Mouse (Mus musculus): Measurements from ENCODE around the gene Ccdc142.

Gene Ccdc142

DNA sequence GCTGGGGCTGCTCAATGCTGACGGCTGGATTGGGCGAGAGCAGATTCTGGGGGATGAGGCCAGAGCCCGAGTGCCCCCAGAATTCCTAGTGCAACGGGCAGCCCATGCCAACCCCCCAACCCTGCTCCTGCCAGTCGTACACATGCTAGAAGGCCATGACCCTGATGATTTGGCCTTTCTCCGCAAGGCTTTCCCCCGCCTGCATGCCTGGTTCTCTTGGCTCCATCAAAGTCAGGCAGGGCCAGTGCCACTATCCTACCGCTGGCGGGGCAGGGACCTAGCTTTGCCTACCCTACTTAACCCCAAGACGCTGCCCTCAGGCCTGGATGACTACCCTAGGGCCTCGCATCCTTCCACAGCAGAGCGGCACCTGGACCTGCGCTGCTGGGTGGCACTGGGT lies 16.2 kb downstream of the Ccdc142 start:
- no peak for ATAC-seq (ENCODE audit: low TSS enrichment)

DNA sequence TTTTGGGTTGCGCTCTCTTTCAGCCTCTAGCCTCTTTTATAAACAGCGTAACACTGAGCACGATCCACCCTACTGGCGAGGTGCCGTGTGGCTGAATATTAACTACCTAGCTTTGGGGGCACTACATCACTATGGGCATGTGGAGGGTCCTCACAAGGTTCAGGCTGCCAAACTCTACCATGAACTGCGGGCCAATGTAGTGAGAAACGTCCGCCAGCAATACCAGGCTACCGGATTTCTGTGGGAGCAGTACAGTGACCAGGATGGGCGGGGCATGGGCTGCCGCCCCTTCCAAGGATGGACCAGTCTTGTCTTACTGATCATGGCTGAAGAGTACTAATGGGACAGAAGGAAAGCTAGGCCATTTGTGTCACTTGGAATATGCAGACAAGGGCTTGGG lies 17.0 kb downstream of the Ccdc142 start:
- ATAC-seq (ENCODE audit: low TSS enrichment): no peak

DNA sequence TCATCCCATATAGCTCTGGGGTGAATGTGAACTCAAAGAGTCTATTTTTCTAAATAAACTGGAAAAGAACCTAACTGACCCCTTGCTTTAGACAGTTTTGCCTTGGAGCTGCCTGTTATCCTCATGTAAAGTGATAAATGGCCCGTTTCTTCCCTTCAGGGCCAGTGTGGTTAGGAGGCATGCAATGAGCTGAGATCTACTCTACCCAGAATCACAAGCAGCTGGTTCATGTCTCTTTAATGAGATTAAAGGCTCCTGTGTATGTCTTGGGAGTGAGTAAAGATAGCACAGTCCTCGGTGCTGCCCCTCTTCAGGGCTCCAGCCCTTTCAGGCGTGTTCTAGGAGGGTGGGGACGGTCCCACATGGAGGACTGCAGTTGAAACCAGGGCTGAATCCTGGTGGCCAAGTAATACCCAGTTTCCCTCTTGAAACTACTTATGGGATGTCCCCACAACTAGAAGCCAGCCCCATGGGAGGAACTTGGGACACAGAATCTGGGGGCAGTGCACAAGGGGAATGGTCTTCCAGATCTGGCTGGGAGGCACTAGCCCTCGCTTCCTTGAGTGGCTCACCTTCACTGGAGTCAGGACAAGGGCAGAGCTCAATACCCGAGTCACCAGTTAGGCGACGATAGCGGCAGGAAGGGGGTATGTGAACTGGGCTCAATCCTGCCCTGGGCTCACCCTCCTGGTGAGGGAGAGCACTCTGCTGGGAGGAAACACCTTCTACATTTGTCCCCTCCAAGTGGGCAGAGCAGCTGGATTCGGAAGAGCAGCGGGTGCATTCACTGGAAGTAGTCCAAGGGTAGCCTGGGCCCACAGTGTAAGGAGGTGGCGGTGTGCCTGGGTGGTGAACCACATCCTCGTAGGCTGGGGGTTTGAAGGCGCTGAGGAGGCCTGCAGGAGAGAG lies 17.7 kb downstream of the Ccdc142 start:
- no peak for ATAC-seq (ENCODE audit: low TSS enrichment)

DNA sequence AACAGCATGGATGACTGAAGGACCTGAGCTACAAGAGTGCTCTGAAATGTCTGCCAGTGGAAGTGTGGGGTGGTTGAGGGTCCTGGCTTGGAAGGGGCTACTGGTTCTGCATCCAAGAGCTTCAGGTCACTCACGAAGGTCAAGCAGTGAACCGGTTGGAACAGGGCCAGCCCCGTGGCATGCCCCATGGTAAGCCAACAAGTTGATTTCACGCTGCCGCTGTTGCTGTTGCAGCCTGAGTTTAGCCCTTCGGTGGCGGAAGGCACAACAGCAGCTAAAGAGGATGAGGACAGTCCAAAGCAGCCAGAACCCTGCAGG lies 18.3 kb downstream of the Ccdc142 start:
- no peak for ATAC-seq (ENCODE audit: low TSS enrichment)

DNA sequence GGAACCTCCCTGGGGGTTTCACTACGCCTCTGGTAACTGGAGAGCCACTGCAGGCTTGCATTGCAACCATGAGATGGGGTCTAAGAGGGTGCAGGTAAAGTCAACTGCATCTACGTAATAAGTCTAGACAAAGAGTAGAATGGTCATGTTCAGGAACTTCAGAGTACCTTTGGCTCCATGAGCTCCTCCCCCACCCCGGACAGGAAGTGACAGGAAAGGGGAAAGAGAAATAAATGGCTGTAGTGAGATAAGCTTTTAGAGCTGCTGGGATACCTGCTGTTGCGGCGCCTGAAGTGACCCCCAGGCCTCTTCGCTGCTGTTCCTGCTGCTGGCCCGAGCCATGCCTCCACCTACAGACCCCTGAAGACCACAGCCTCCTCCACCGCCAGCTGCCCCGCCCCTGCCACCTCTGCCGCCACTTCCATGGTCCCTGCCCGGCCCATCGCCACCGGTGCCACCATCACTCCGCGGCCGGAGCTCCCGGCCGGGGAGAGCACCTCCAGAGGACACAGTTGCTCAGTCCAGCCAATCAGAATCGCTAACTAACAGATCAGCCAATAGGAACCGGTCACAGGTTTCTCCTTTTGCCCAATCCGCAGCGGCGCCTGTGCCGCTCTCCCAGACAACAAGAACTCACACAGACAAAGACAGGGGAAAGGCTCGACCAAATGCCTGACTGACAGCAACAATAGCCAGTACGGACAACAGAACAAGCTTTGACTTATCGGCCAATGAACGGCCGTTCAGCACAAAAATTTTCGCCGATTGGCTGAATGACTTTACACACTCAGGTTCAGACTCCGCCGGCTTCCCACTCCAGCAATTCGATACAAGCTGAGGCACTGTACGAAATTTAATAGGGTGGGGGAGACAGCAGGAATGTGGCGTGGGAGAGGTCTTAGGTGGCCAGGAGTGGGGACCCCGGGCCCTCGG lies 19.8 kb downstream of the Ccdc142 start, which contains the start of gene Wbp1:
Wbp1 (minus strand) TSS at position 630 of the 933 bp plus-strand sequence.
- peak; percentile 87 for ATAC-seq (ENCODE audit: low TSS enrichment)

DNA sequence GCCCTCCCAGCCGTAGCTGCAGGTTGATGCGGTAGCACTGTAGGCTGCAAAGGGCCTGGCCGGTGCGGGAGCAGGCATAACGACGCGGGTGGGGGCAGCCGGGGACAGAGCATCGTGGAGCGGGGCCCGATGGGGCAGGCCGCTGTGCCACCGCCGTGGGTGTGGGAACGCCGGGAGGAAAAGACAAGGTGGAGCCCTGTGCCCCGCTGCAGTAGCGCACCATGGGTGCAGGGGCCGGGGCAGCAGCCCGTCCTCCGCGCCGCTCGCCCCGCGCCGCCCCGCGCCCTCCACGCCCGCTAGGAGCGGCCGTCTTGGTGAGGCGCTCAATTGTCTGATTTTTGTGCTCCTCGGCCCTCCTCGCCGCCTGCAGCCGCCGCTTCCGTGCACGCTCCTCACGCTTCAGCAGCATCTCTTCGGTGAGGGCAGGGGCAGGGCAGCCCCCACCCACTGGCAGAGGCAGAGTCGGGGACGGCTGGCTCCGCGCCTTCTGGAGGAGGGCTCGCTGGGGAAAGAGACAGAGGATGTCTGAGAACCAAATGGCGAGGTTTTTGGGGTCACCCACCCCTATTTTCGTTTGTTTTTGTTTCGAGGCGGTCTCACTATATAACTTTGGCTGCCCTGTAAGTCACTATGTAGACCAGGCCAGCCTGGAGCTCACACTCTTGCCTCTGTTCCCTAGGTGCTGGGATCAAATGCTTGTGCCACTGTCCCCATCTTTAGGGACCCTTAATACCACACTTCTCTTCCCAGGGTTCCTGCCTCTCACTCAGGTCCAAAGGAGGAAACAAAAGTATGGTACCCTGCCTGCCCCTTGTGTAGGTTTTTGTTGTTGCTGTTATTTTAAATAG lies 20.7 kb downstream of the Ccdc142 start:
- ATAC-seq (ENCODE audit: low TSS enrichment): peak; percentile 24; the same call in 1 of the 2 replicates

DNA sequence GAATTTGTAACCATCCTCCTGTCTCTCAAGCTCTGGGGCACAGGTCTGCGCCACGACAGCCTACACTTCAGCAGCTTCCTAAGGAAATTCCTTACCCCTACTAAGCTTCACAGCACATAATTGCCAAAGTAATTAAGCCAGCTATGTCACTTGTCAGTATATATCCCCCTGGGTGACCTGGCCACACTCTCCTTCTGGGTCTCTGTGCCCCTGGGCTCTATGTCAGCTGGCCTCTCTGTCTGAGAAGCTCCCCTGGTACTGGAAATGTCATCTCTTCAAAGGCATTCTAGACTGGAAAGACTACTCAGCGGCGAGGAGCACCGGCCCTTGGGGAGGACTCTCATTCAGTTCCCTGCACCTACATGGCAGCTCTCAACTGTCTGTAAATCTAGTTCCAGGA lies 21.6 kb downstream of the Ccdc142 start:
- ATAC-seq (ENCODE audit: low TSS enrichment): no peak

DNA sequence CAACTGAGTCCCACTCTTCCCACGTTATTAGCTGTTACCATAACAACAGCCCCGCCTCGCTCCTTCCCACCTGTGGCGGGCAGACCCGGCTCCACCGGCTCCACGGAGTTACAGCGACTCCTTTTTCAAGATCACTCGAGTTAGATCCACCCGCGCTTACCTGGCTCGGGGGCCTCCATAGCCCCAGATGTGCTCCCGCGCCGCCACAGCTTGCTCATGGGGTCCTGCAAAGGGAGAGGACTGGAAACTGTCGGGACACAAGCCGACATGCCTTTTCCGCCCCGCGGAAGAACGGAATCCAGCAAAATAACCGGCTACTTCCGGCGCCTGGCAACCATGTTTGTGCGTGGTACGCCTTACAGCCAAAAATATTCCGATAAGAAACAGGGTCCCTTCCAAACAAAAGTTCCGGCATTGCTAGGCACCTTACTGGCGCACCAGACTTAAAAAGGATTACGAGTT lies 23.5 kb downstream of the Ccdc142 start:
- peak; percentile 38; the same call in 1 of the 2 replicates for ATAC-seq (ENCODE audit: low TSS enrichment)

DNA sequence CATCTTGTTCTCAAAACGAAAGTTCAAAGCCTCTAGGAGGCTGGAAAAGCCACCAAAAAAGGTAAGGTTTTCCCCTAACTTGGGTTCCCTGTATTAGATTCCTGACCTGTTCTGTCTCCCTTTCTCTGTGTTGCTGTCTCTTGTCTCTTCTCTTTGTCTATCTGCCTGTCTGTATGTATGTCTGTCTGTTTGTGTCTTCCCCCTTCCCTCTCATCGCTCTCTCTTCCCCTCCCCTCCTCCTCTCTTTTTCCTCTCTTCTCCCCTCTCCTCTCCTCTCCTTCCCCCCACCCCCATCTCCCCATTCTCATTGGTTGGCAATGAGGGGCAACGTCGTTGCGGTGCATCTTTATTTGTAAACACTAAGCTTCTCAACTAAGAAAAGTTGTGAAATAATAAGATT lies 23.9 kb downstream of the Ccdc142 start, which contains the start of gene Ino80b:
Ino80b (minus strand) TSS at position 101 of the 400 bp plus-strand sequence.
- no peak for ATAC-seq (ENCODE audit: low TSS enrichment)

DNA sequence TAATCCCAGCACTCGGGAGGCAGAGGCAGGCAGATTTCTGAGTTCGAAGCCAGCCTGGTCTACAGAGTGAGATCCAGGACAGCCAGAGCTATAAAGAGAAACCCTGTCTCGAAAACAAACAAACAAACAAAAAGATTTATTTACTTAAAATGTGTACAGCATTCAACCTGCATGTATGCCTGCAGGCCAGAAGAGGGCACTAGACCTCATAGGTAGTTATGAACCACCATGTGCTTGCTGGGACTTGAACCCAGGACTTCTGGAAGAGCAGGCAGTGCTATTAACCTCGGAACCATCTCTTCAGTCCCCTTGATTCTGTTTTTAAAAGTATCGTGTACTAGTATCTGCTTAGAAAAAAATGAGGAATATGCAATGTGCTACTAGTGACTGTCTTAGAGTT lies 26.0 kb downstream of the Ccdc142 start:
- no peak for ATAC-seq (ENCODE audit: low TSS enrichment)

DNA sequence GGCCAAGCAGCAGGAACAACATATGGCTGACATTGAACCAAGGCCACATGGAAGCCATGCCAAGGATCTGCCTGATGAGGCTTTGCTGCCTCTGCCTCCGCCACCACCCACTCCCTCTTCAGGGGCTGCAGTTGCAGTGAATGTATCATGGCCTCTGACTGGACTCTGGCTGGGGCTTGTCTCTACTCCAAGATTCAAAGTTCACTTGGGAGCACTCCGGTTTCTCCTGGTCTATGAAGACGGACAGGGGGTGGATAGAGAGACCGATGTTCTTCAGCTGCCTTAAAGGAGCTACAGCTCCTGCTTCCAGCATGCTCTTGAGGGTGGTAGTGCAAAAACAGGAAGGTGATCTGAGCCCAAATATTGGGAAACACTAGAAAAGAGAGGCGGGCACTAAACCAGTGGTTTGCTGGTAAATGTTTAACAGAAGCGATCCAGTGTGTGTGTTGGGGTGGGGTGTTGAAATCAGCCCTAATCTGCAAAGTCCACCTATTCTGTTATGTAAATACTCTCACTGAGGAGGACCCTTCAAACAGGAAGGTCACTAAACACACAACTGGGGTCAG lies 30.2 kb downstream of the Ccdc142 start:
- ATAC-seq (ENCODE audit: low TSS enrichment): no peak

DNA sequence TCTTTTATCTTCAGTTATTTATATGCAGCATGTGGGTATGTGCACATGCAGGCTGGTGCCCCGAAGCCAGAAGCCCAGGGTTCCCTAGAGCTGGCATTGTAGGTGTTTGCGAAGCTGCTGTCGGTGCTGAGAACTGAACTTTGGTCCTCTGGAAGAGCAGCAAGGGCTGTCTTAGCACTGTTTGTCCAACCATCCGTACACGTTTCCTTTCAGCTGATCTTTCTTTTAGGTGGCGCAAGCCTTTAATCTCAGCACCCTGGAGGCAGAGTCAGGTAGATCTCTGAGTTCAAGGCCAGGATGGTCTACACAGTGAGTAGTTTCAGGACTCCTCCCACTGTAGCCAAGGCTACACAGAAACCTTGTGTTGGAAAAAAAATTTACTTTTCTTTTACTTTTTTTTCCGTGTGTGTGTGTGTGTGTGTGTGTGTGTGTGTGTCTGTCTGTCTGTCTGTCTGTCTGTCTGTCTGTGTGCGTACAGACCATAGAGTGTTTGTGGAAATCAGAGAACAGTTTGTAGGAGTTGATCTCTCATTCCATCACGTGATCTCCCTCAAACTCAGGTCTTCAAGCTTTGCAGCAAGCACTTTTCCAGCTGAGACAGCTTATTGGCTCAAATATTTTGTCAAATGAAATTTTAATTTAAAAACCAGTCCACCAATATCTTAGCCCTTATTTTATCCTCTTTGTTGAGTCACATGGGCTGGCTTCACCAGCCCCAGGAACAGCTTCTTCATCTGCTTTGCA lies 30.9 kb downstream of the Ccdc142 start:
- no peak for ATAC-seq (ENCODE audit: low TSS enrichment)

DNA sequence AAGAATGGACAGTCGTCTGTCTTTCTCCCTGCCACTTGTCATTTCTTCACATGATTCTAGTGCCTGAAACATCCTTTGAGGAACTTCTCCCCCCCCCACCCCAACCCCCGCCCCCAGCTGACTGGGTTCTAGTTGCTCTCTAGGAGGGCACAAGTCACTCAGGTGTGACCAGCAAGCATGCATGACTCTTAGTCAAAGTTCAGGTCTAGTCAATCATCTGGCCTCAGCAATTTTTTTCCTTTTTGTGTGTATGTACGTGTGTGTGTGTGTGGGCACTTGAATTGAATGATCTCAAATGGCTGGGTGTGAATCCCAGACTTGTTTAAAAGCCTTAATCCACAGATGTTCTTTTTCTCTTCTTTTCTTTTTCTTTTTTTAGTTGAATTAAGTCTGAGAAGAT lies 32.8 kb downstream of the Ccdc142 start:
- ATAC-seq (ENCODE audit: low TSS enrichment): no peak

DNA sequence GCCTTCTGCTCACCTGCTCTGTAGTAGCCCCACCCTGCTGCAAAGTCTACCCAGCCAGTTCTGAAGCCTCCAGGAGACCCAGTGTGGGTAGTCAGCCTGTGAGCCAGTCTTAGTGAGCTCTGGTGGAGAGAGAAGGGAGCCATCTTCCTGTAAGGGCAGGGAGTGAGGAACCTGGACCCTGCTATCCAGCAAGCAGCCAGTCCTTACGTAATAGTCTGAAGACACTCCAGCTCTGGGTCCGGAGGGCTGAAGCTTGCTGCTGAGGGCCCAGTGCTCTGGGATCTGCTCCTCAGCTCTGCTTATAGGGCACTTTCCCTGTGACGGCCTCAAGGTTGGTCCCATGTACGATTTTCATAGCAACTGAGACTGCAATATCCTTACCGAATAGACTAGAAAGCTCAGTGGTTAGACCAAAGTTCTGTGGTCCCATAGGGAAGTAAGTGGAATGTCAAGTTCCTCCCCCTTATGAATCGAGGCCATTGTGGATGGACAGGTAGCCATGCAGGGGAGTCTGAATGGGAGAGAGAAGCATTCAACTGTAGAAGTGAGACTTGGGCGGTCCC lies 33.6 kb downstream of the Ccdc142 start, which contains the start of gene Rtkn:
Rtkn (plus strand) TSS at position 513 of the 563 bp plus-strand sequence.
- no peak for ATAC-seq (ENCODE audit: low TSS enrichment)

DNA sequence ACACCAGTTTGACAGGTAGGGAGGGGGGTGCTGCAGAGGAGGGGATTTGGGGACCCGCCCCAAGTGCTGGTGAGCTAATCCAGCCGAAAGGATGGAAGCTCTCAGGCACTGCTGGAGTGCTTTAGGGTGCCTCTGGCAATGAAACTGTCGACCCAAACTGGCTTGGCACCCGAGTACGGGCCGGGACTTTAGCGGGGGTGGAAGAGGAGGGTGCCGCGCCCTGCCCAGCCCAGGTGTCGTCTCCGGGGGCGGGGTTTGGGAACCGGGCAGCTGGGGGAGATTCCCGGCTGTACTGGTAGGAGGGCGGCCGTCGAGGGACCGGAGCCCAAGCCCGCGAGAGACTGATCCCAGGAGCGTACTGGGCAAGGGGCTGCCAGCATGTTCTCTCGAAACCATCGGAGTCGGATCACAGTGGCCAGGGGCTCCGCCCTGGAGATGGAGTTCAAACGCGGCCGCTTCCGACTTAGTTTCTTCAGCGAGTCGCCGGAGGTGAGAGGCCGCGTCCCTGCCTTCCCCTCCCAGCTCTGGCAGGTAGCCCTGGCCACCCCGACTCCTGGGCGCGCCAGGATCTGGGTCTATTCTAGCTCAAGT lies 34.3 kb downstream of the Ccdc142 start:
- ATAC-seq (ENCODE audit: low TSS enrichment): no peak

DNA sequence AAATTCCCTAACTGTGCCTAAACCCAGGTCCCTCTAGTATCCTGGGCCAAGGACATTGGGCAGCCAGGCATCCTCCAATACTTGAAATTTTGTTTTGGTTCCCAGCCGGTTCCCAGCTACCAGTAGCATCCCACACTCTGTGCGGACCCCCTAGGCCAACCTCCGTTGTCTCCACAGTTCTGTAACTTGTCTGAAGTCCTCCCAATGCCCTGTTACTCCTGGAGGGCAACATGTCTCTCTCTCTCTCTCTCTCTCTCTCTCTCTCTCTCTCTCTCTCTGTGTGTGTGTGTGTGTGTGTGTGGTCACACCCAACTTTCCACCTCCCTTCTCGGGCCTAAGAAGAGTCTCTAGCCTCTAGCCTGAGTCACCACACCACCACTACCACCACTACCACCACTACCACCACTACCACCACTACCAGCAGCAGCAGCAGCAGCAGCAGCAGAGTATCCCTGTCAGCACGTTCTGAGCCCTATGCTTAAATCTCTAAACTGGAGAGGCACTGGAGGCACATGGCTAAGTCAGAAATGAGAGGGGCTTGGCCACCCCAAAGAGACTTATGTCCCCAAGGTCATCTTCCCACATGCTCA lies 35.0 kb downstream of the Ccdc142 start:
- ATAC-seq (ENCODE audit: low TSS enrichment): no peak

DNA sequence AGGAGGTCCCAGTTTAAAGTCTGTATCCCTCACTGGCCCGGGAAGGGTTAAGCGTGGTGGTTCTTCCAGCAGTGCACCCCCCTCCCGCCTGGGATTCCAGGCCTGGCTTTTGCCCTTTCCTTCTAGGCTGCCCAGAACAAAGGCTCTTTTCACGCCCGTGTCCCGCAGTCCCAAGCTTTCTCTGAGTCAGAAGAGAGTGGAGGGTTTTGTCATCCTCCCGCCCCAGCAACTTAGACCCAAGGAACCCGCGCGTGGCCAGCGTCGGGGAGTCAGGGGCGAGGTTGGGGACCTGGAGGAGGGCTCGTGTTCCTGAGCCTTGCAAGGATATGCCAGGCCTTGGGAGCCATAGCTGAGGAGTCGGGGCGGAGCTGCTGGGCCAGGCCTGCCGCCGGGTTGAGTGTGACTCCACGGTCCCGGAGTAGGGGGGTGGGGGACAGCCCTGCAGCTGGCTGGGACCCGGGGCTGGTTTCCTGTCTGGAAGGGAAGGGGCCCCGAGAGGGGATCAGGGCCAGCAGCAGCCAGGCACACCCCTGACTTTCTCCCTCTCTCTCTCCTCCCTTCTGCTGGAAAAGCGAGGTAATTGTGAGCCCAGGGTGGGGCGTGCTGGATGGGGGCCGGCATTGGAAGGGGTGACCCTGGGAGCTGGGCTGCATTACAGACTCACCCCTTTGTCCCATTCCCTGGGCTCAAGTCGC lies 35.6 kb downstream of the Ccdc142 start:
- peak; percentile 27; the same call in 1 of the 2 replicates for ATAC-seq (ENCODE audit: low TSS enrichment)

DNA sequence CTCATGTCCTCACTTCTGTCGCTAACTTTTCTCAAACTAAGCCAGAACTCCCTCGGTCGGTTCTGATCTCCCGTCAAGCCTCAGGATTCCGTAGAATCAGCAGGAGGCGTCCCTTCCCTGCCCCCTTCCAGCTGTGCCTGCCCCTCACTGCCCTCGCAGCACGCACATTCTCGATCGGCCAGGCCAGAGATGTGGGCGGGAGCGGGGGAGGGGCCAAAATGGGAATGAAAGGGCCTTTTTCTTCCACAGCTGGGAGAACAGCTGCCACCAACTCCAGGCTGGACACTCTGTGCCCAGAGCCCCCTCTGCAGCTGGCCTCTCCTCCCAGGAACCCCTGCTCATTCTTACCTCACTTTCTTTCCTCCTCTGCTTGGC lies 36.2 kb downstream of the Ccdc142 start:
- ATAC-seq (ENCODE audit: low TSS enrichment): peak; percentile 35; the same call in 1 of the 2 replicates

DNA sequence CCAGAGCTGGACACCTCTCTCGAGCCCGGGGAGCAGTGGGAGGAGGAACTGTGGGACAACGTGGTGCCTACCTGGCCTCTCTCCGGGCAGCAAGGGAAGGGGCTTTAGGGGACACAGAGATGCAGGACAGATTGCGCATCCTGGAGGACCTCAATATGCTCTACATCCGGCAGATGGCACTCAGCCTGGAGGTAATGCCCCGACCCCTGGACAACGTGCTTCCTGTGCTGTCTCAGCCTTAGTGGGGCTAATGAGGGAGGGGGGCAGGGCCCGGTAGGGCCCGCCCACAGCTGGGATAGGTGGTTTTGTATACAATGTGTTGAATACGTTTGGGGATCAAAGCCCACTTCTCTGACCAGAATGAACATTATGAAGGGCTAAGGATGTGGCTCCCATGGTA lies 36.7 kb downstream of the Ccdc142 start:
- ATAC-seq (ENCODE audit: low TSS enrichment): no peak

Data from frontal cortex, adult (tissue).